Mouse (Mus musculus): ENCODE measurements at regions not wholly inside any gene's neighbourhood (a gene's known extent, or its start where the extent isn't known, plus 50 kb on each side); places are given as distances from the start of the nearest gene placed in this dataset.

GRCm38 (mm10) chr1:95038411-95038810 lies 275.0 kb upstream of the Fam174a start:
- Histone ChIP-seq H3K27me3 (ENCODE audit: control insufficient read depth, insufficient read depth, low read length, poor library complexity, severe bottlenecking) (no peaks in the 10 kb centered on the region), H3K9ac (ENCODE audit: low read depth, poor library complexity, severe bottlenecking) (no peak overlapping the region), H3K4me1 (ENCODE audit: control insufficient read depth, insufficient read depth, low read length) (peaks cover under 1% of the 10 kb centered on the region), H3K9me3 (replicated peaks; ENCODE audit: control insufficient read depth, insufficient read depth, low read length, poor library complexity, severe bottlenecking) (peaks cover 21% of the 10 kb centered on the region), H3K36me3 (ENCODE audit: control insufficient read depth, insufficient read depth, low read length, poor library complexity, severe bottlenecking) (no peaks in the 10 kb centered on the region), H3K27ac (ENCODE audit: insufficient read depth, low read length) (no peak overlapping the region), H3K4me3 (ENCODE audit: low read depth, low read length) (no peak overlapping the region)
- TF ChIP-seq CTCF (IDR thresholded peaks at IDR 0.05; ENCODE audit: low read depth, low read length): no peak
- no peak for TF ChIP-seq EP300 (IDR thresholded peaks at IDR 0.05; ENCODE audit: insufficient read depth, low read depth, low read length)
- TF ChIP-seq POLR2A (IDR thresholded peaks at IDR 0.05; ENCODE audit: insufficient read depth, low read length): no peak

DNA sequence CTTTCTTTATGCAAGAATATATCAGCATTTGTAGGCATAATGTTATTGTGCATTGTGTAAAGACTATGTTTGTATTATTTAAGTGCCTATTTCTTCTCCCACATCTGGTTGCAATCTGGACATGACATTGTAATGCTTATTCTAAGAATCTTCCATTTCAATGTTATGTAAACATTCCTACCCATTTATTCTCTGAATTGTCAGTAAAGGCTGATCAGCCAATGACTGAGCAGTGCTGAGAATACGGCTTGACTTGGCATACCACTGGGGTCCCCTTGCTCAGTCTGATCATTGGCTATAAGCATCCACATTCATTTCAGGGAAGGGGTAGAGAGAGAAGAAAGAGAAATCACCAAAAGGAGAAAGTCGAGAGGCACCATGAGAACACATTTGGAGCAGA lies 273.1 kb upstream of the Fam174a start:
- no peak for TF ChIP-seq CTCF (IDR thresholded peaks at IDR 0.05; ENCODE audit: low read depth, low read length)
- H3K9ac ChIP-seq (ENCODE audit: low read depth, poor library complexity, severe bottlenecking): no peak overlapping the region
- H3K27ac ChIP-seq (ENCODE audit: insufficient read depth, low read length): no peak overlapping the region
- no peak overlapping the region for H3K4me3 ChIP-seq (ENCODE audit: low read depth, low read length)
- no peaks in the 10 kb centered on the region for H3K36me3 ChIP-seq (ENCODE audit: control insufficient read depth, insufficient read depth, low read length, poor library complexity, severe bottlenecking)
- H3K4me1 ChIP-seq (ENCODE audit: control insufficient read depth, insufficient read depth, low read length): no peaks in the 10 kb centered on the region
- H3K9me3 ChIP-seq (replicated peaks; ENCODE audit: control insufficient read depth, insufficient read depth, low read length, poor library complexity, severe bottlenecking): peaks cover 21% of the 10 kb centered on the region
- H3K27me3 ChIP-seq (ENCODE audit: control insufficient read depth, insufficient read depth, low read length, poor library complexity, severe bottlenecking): no peaks in the 10 kb centered on the region

DNA sequence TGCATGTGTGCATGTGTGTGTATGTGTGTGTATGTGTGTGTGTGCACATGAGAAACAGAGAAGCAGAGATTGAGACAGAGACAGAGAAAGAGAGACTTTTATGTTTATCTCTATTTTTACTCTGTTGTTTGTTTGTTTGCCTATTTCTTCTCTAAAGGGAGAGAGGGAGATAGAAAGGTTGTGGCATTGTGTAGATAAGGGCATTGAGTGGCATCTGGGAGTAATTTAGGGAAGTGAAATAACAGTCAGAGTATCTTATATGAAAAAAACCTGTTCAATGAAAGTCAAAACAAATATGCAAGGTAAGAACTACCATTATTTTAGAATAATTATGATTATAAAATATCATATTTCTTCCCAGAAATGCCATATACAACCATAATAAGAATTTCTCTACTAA lies 270.1 kb upstream of the Fam174a start:
- Histone ChIP-seq H3K9ac (ENCODE audit: low read depth, poor library complexity, severe bottlenecking) (no peak overlapping the region), H3K9me3 (replicated peaks; ENCODE audit: control insufficient read depth, insufficient read depth, low read length, poor library complexity, severe bottlenecking) (no peaks in the 10 kb centered on the region), H3K36me3 (ENCODE audit: control insufficient read depth, insufficient read depth, low read length, poor library complexity, severe bottlenecking) (no peaks in the 10 kb centered on the region), H3K27me3 (ENCODE audit: control insufficient read depth, insufficient read depth, low read length, poor library complexity, severe bottlenecking) (no peaks in the 10 kb centered on the region), H3K4me3 (ENCODE audit: low read depth, low read length) (no peak overlapping the region), H3K27ac (ENCODE audit: insufficient read depth, low read length) (no peak overlapping the region), H3K4me1 (ENCODE audit: control insufficient read depth, insufficient read depth, low read length) (no peaks in the 10 kb centered on the region)
- TF ChIP-seq POLR2A (IDR thresholded peaks at IDR 0.05; ENCODE audit: insufficient read depth, low read length): no peak
- TF ChIP-seq EP300 (IDR thresholded peaks at IDR 0.05; ENCODE audit: insufficient read depth, low read depth, low read length): no peak
- TF ChIP-seq CTCF (IDR thresholded peaks at IDR 0.05; ENCODE audit: low read depth, low read length): no peak

DNA sequence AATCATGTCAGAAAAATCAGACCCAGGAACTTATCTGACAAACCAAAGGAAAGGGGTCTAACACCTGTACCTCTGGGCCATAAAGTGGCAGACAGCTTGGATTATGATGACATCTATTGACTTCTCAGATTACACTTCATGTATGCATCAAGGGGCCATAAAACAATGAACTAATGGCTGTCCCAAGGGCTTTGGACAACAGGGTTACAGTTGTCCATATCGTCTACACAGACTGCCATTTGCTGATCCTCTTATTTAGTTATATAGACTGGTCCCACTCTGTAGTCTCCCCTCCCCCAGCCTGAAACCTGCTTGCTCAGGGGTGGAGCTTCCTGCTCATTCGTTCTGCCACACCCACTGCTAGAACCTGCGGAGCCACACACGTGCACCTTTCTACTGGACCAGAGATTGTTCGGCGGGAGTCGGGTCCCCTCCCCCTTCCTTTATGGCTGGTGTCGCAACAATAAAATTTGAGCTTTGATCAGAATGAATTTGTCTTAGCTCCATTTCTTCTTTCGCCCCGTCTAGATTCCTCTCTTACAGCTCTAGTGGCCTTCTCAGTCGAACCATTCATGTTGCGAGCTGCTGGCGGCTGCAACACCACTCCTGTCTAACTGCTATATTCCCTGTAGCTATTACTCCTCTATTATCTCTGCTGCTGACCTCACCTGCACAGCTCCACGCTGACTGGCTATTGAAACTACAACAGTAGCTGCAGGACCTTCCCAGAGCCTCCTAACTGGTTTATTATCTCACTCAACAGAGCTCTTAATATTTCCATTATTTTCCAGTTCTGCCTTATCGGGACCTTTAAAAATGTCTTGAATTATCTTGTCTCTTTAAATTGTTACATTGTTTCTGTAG lies 248.9 kb upstream of the Fam174a start:
- H3K9ac ChIP-seq (ENCODE audit: low read depth, poor library complexity, severe bottlenecking): no peak overlapping the region
- H3K9me3 ChIP-seq (replicated peaks; ENCODE audit: control insufficient read depth, insufficient read depth, low read length, poor library complexity, severe bottlenecking): no peaks in the 10 kb centered on the region
- no peak overlapping the region for H3K27ac ChIP-seq (ENCODE audit: insufficient read depth, low read length)
- no peaks in the 10 kb centered on the region for H3K36me3 ChIP-seq (ENCODE audit: control insufficient read depth, insufficient read depth, low read length, poor library complexity, severe bottlenecking)
- H3K4me1 ChIP-seq (ENCODE audit: control insufficient read depth, insufficient read depth, low read length): no peaks in the 10 kb centered on the region
- H3K4me3 ChIP-seq (ENCODE audit: low read depth, low read length): no peak overlapping the region
- H3K27me3 ChIP-seq (ENCODE audit: control insufficient read depth, insufficient read depth, low read length, poor library complexity, severe bottlenecking): no peaks in the 10 kb centered on the region
- TF ChIP-seq EP300 (IDR thresholded peaks at IDR 0.05; ENCODE audit: insufficient read depth, low read depth, low read length) (no peak), POLR2A (IDR thresholded peaks at IDR 0.05; ENCODE audit: insufficient read depth, low read length) (no peak), CTCF (IDR thresholded peaks at IDR 0.05; ENCODE audit: low read depth, low read length) (no peak)

- Histone ChIP-seq H3K4me1 (ENCODE audit: control insufficient read depth, insufficient read depth, low read length) (no peaks in the 10 kb centered on the region), H3K36me3 (ENCODE audit: control insufficient read depth, insufficient read depth, low read length, poor library complexity, severe bottlenecking) (no peaks in the 10 kb centered on the region), H3K4me3 (ENCODE audit: low read depth, low read length) (no peak overlapping the region), H3K27me3 (ENCODE audit: control insufficient read depth, insufficient read depth, low read length, poor library complexity, severe bottlenecking) (no peaks in the 10 kb centered on the region), H3K9me3 (replicated peaks; ENCODE audit: control insufficient read depth, insufficient read depth, low read length, poor library complexity, severe bottlenecking) (no peaks in the 10 kb centered on the region), H3K9ac (ENCODE audit: low read depth, poor library complexity, severe bottlenecking) (no peak overlapping the region), H3K27ac (ENCODE audit: insufficient read depth, low read length) (no peak overlapping the region)
- TF ChIP-seq EP300 (IDR thresholded peaks at IDR 0.05; ENCODE audit: insufficient read depth, low read depth, low read length) (no peak), POLR2A (IDR thresholded peaks at IDR 0.05; ENCODE audit: insufficient read depth, low read length) (no peak)
Measured at GRCm38 (mm10) chr1:95065620-95066019, 247.8 kb upstream of the Fam174a start.

DNA sequence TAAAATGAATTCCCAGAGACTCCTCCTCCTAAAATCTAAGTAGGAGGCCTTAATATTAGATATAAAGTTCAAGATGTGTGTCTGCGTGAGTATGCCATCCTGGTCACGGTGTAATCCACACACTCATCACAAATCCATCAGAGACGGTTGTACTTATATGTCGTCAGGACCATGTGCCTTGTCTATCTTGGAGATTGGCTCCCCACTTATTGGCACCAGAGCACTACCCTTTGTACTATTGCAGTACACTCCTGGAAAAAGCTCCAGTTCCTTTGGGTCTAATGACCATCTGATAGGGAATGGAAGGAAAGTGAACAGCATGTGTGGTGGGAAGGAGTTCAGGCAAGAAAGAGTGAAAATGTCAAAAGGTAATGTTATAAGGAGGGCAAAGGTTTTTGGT lies 247.4 kb upstream of the Fam174a start:
- no peak overlapping the region for H3K4me3 ChIP-seq (ENCODE audit: low read depth, low read length)
- H3K9ac ChIP-seq (ENCODE audit: low read depth, poor library complexity, severe bottlenecking): no peak overlapping the region
- H3K27ac ChIP-seq (ENCODE audit: insufficient read depth, low read length): no peak overlapping the region
- no peak for TF ChIP-seq CTCF (IDR thresholded peaks at IDR 0.05; ENCODE audit: low read depth, low read length)
- TF ChIP-seq EP300 (IDR thresholded peaks at IDR 0.05; ENCODE audit: insufficient read depth, low read depth, low read length): no peak
- TF ChIP-seq POLR2A (IDR thresholded peaks at IDR 0.05; ENCODE audit: insufficient read depth, low read length): no peak
- H3K27me3 ChIP-seq (ENCODE audit: control insufficient read depth, insufficient read depth, low read length, poor library complexity, severe bottlenecking): no peaks in the 10 kb centered on the region
- no peaks in the 10 kb centered on the region for H3K36me3 ChIP-seq (ENCODE audit: control insufficient read depth, insufficient read depth, low read length, poor library complexity, severe bottlenecking)
- H3K4me1 ChIP-seq (ENCODE audit: control insufficient read depth, insufficient read depth, low read length): no peaks in the 10 kb centered on the region
- H3K9me3 ChIP-seq (replicated peaks; ENCODE audit: control insufficient read depth, insufficient read depth, low read length, poor library complexity, severe bottlenecking): no peaks in the 10 kb centered on the region
